Mouse (Mus musculus): ENCODE results near the gene Borcs7. TPM values are rescaled to one million over a fixed set of nuclear protein-coding genes. Genes with fewer than 3 reads are reported as not detected.

Borcs7 gene
- polyA plus RNA-seq, 1 experiment: 5.3 TPM

- no peaks in the 10 kb centered on the region for H3K36me3 ChIP-seq (ENCODE audit: control insufficient read depth, insufficient read depth)
Observed at GRCm38 (mm10) chr19:46672766-46673418, 16.8 kb upstream of the Borcs7 start, which contains the start of gene Cyp17a1. Cyp17a1 (minus strand) TSS chr19:46673172.

GRCm38 (mm10) chr19:46675641-46676040 lies 14.1 kb upstream of the Borcs7 start:
- no peak for TF ChIP-seq POLR2A (IDR thresholded peaks at IDR 0.05; ENCODE audit: insufficient read length, low read depth)
- TF ChIP-seq REST (IDR thresholded peaks at IDR 0.05; ENCODE audit: insufficient read depth, insufficient read length): no peak
- TF ChIP-seq TCF3 (IDR thresholded peaks at IDR 0.05; ENCODE audit: insufficient read length, low read depth): no peak
- no peak for TF ChIP-seq USF1 (IDR thresholded peaks at IDR 0.05; ENCODE audit: low read depth)
- TF ChIP-seq TCF12 (IDR thresholded peaks at IDR 0.05; ENCODE audit: insufficient read depth, poor library complexity, severe bottlenecking): no peak
- TF ChIP-seq E2F4 (IDR thresholded peaks at IDR 0.05; ENCODE audit: insufficient read depth): no peak
- no peak for TF ChIP-seq MAX (IDR thresholded peaks at IDR 0.05; ENCODE audit: low read depth)
- TF ChIP-seq MYOD1 (IDR thresholded peaks at IDR 0.05; ENCODE audit: control insufficient read depth in 1 of 3, insufficient read length in 2 of 3, low read depth in 2 of 3): no peak
- TF ChIP-seq CEBPB (IDR thresholded peaks at IDR 0.05; ENCODE audit: insufficient read depth, poor library complexity, severe bottlenecking): no peak
- no peak for TF ChIP-seq POLR2AphosphoS2 (IDR thresholded peaks at IDR 0.05; ENCODE audit: insufficient read length, low read depth)
- Histone ChIP-seq H3ac (ENCODE audit: control insufficient read depth, insufficient read length) (no peak overlapping the region), H3K27me3 (ENCODE audit: control insufficient read depth, insufficient read depth, insufficient read length) (peaks cover 69% of the 10 kb centered on the region)

More at GRCm38 (mm10) chr19:46672766-46673418, 16.8 kb upstream of the Borcs7 start, which contains the start of gene Cyp17a1:
- no peak within 1 kb of the TSS for H3ac ChIP-seq (ENCODE audit: control insufficient read depth, insufficient read length)
- TF ChIP-seq MAX (IDR thresholded peaks at IDR 0.05; ENCODE audit: low read depth) (no peak), MYOG (IDR thresholded peaks at IDR 0.05; ENCODE audit: control insufficient read depth in 1 of 3, insufficient read depth in 1 of 3, insufficient read length in 2 of 3, low read depth in 2 of 3) (no peak), POLR2A (IDR thresholded peaks at IDR 0.05; ENCODE audit: insufficient read length, low read depth) (no peak), CEBPB (IDR thresholded peaks at IDR 0.05; ENCODE audit: insufficient read depth, poor library complexity, severe bottlenecking) (no peak), USF1 (IDR thresholded peaks at IDR 0.05; ENCODE audit: low read depth) (no peak), E2F4 (IDR thresholded peaks at IDR 0.05; ENCODE audit: insufficient read depth) (no peak), REST (IDR thresholded peaks at IDR 0.05; ENCODE audit: insufficient read depth, insufficient read length) (no peak), TCF3 (IDR thresholded peaks at IDR 0.05; ENCODE audit: insufficient read length, low read depth) (no peak), SRF (IDR thresholded peaks at IDR 0.05; ENCODE audit: control insufficient read depth, insufficient read length, low read depth) (no peak), POLR2AphosphoS2 (IDR thresholded peaks at IDR 0.05; ENCODE audit: insufficient read length, low read depth) (no peak), TCF12 (IDR thresholded peaks at IDR 0.05; ENCODE audit: insufficient read depth, poor library complexity, severe bottlenecking) (no peak), MYOD1 (IDR thresholded peaks at IDR 0.05; ENCODE audit: control insufficient read depth in 1 of 3, insufficient read length in 2 of 3, low read depth in 2 of 3) (no peak)
- H3K79me2 ChIP-seq (ENCODE audit: control insufficient read depth, insufficient read depth): no peaks in the 10 kb centered on the region
- H3K4me2 ChIP-seq (ENCODE audit: low read depth): no peak within 1 kb of the TSS
- H3K4me3 ChIP-seq: no peak within 1 kb of the TSS
- peaks cover 58% of the 10 kb centered on the region for H3K27me3 ChIP-seq (ENCODE audit: control insufficient read depth, insufficient read depth, insufficient read length)

GRCm38 (mm10) chr19:46679720-46680383 lies 9.9 kb upstream of the Borcs7 start:
- no peak for TF ChIP-seq TCF3 (IDR thresholded peaks at IDR 0.05; ENCODE audit: insufficient read length, low read depth)
- no peak for TF ChIP-seq E2F4 (IDR thresholded peaks at IDR 0.05; ENCODE audit: insufficient read depth)
- no peak for TF ChIP-seq TCF12 (IDR thresholded peaks at IDR 0.05; ENCODE audit: insufficient read depth, poor library complexity, severe bottlenecking)
- no peak overlapping the region for H3K4me3 ChIP-seq
- H3K79me2 ChIP-seq (ENCODE audit: control insufficient read depth, insufficient read depth): no peaks in the 10 kb centered on the region
- no peak overlapping the region for H3ac ChIP-seq (ENCODE audit: control insufficient read depth, insufficient read length)
- H3K36me3 ChIP-seq (ENCODE audit: control insufficient read depth, insufficient read depth): no peaks in the 10 kb centered on the region
- H3K4me2 ChIP-seq (ENCODE audit: low read depth): no peak overlapping the region
- peaks cover 47% of the 10 kb centered on the region for H3K27me3 ChIP-seq (ENCODE audit: control insufficient read depth, insufficient read depth, insufficient read length)

More at GRCm38 (mm10) chr19:46675641-46676040, 14.1 kb upstream of the Borcs7 start:
- H3K79me2 ChIP-seq (ENCODE audit: control insufficient read depth, insufficient read depth): no peaks in the 10 kb centered on the region
- no peak overlapping the region for H3K4me2 ChIP-seq (ENCODE audit: low read depth)
- no peak overlapping the region for H3K4me3 ChIP-seq
- no peaks in the 10 kb centered on the region for H3K36me3 ChIP-seq (ENCODE audit: control insufficient read depth, insufficient read depth)

GRCm38 (mm10) chr19:46690387-46690786 lies 681 bp downstream of the Borcs7 start:
- Histone ChIP-seq H3ac (ENCODE audit: control insufficient read depth, insufficient read length) (peak overlapping the region; percentile 30), H3K79me2 (ENCODE audit: control insufficient read depth, insufficient read depth) (no peaks in the 10 kb centered on the region)
- TF ChIP-seq POLR2A (IDR thresholded peaks at IDR 0.05; ENCODE audit: insufficient read length, low read depth) (no peak), MYOG (IDR thresholded peaks at IDR 0.05; ENCODE audit: control insufficient read depth in 1 of 3, insufficient read depth in 1 of 3, insufficient read length in 2 of 3, low read depth in 2 of 3) (no peak), MAX (IDR thresholded peaks at IDR 0.05; ENCODE audit: low read depth) (no peak), MYOD1 (IDR thresholded peaks at IDR 0.05; ENCODE audit: control insufficient read depth in 1 of 3, insufficient read length in 2 of 3, low read depth in 2 of 3) (no peak), CEBPB (IDR thresholded peaks at IDR 0.05; ENCODE audit: insufficient read depth, poor library complexity, severe bottlenecking) (no peak), E2F4 (IDR thresholded peaks at IDR 0.05; ENCODE audit: insufficient read depth) (no peak)

GRCm38 (mm10) chr19:46691078-46691477 lies 1.4 kb downstream of the Borcs7 start:
- Histone ChIP-seq H3K36me3 (ENCODE audit: control insufficient read depth, insufficient read depth) (no peaks in the 10 kb centered on the region), H3ac (ENCODE audit: control insufficient read depth, insufficient read length) (no peak overlapping the region), H3K4me2 (ENCODE audit: low read depth) (no peak overlapping the region), H3K79me2 (ENCODE audit: control insufficient read depth, insufficient read depth) (no peaks in the 10 kb centered on the region), H3K27me3 (ENCODE audit: control insufficient read depth, insufficient read depth, insufficient read length) (no peaks in the 10 kb centered on the region), H3K4me3 (peak overlapping the region; percentile 37)
- TF ChIP-seq POLR2AphosphoS2 (IDR thresholded peaks at IDR 0.05; ENCODE audit: insufficient read length, low read depth) (no peak), TCF12 (IDR thresholded peaks at IDR 0.05; ENCODE audit: insufficient read depth, poor library complexity, severe bottlenecking) (no peak)

More at GRCm38 (mm10) chr19:46690387-46690786, 681 bp downstream of the Borcs7 start:
- no peaks in the 10 kb centered on the region for H3K36me3 ChIP-seq (ENCODE audit: control insufficient read depth, insufficient read depth)
- H3K4me3 ChIP-seq: peak overlapping the region; percentile 37
- no peaks in the 10 kb centered on the region for H3K27me3 ChIP-seq (ENCODE audit: control insufficient read depth, insufficient read depth, insufficient read length)
- H3K4me2 ChIP-seq (ENCODE audit: low read depth): peak overlapping the region; percentile 98

All from myocyte (in vitro differentiated cells).